Mouse (Mus musculus): Measurements from ENCODE around the gene Cd34. TPM values are rescaled to one million over a fixed set of nuclear protein-coding genes. Genes with fewer than 3 reads are reported as not detected.

Cd34 gene
- total RNA-seq (2023) = 1 to 10 TPM; 8.4 to 8.6 TPM

GRCm38 (mm10) chr1:194938715-194939114 lies at the start of gene Cd34:
Gene Cd34, plus strand, starts transcription at chr1:194938819.

Other genes with a start within 250 kb of the Cd34 start
- 1 to 10 TPM; 2.8 to 5.1 TPM for gene Cd46, start 153.4 kb downstream of the Cd34 start, total RNA-seq (2023)
- 10 to 100 TPM; 83.7 to 92.7 TPM for gene Cr1l, start 192.8 kb downstream of the Cd34 start, total RNA-seq (2023)
- gene Cr2, start 237.9 kb downstream of the Cd34 start, total RNA-seq (2023) = under 1 TPM in 1 of 2 experiments, not detected in 1; 0.37 TPM

All from neutrophil, adult 59 days (primary cell).